Mouse (Mus musculus): ENCODE measurements around the gene Shisa4.

- TF ChIP-seq GATA1 (IDR thresholded peaks at IDR 0.05; ENCODE audit: borderline replicate concordance, low read length) (no peak), FLI1 (IDR thresholded peaks at IDR 0.05; ENCODE audit: low read length) (no peak)
These were observed 4.0 kb upstream of the Shisa4 start for GRCm38 (mm10) chr1:135379048-135379447.

All from megakaryocyte, embryonic 14.5 days (primary cell).